Comparison of ENCODE assay signal across 8 mouse cellular contexts in the genomic region with DNA sequence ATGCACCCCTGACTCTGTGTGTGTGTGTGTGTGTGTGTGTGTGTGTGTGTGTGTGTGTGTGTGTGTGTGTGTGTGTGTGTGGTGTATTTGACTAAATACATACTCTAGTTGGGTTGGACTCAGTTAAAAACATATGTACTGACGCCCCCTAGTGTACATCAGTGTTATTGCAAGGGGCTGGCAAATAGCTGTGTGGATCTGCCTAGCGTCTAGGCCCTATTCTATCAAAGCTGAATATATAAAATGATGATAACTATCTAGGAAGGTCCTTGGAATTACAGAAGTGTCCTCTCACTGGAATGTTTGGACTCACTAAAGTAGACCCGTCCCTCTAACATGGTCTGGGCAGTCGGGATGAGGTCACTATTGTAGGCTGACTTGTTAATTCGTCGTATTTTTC. TPM values are rescaled to one million over a fixed set of nuclear protein-coding genes. Genes with fewer than 3 reads are reported as not detected.
DNase-seq lines count a peak whose midpoint lies in the region; ATAC-seq and TF ChIP-seq lines count a peak whose summit lies in the region.

No protein-coding gene starts in this region.

- TF ChIP-seq EP300 in liver, postnatal 0 days (IDR thresholded peaks at IDR 0.05; ENCODE audit: low read depth) = no peak

- H3K27ac ChIP-seq in layer of hippocampus, adult 2 months = no peak overlapping the region
- H3K27ac ChIP-seq in liver, postnatal 0 days (ENCODE audit: low read depth) = no peak overlapping the region

- peak; percentile 61 to 68 for DNase-seq in CD8-positive naive resting alpha-beta T cell, adult 2 months (ENCODE audit: low read depth in 2 of 2, low spot score in 2 of 2)
- peak; percentile 61 for DNase-seq in NIH3T3 (ENCODE audit: low read depth)
- DNase-seq in cerebellum, postnatal 14 days = peak; percentile 75 to 76
- DNase-seq in gastrocnemius, postnatal 25 days = peak; percentile 25
- peak; percentile 66 to 85 for DNase-seq in layer of hippocampus, adult 2 months (ENCODE audit: low spot score in 2 of 2)
- peak; percentile 66 for DNase-seq in liver, postnatal 0 days
- DNase-seq in retina, postnatal 7 days (ENCODE audit: low read depth, low spot score) = peak; percentile 42

- WGBS in liver, postnatal 0 days (ENCODE audit: insufficient replicate concordance) = 51% methylated on average over 6 of the region's 6 CpGs

- peak; percentile 77 for TF ChIP-seq CTCF in layer of hippocampus, adult 2 months (conservative IDR thresholded peaks at IDR 0.05)
- peak; percentile 88 for TF ChIP-seq CTCF in liver, postnatal 0 days (IDR thresholded peaks at IDR 0.05; ENCODE audit: low read depth)

- no peaks in the 10 kb centered on the region for H3K36me3 ChIP-seq in liver, postnatal 0 days (replicated peaks; ENCODE audit: insufficient read depth, low read length)

- no peaks in the 10 kb centered on the region for H3K4me1 ChIP-seq in liver, postnatal 0 days (ENCODE audit: insufficient read depth)

- no peak overlapping the region for H3K4me3 ChIP-seq in layer of hippocampus, adult 2 months
- H3K4me3 ChIP-seq in liver, postnatal 0 days (ENCODE audit: low read depth, low read length) = no peak overlapping the region

- peak; percentile 59; the same call in 1 of the 2 replicates for ATAC-seq in liver, postnatal 0 days
- no peak for ATAC-seq in erythroblast, adult 5-6 weeks (replicated peaks; ENCODE audit: low FRiP score, poor library complexity, severe bottlenecking)

- no peaks in the 10 kb centered on the region for H3K27me3 ChIP-seq in liver, postnatal 0 days (ENCODE audit: insufficient read depth, low read length)

- H3K9ac ChIP-seq in liver, postnatal 0 days (replicated peaks) = no peak overlapping the region

- H3K9me3 ChIP-seq in liver, postnatal 0 days (ENCODE audit: low read length) = no peaks in the 10 kb centered on the region

- H3K4me2 ChIP-seq in liver, postnatal 0 days (ENCODE audit: low read depth, low read length) = no peak overlapping the region

RNA-seq across cellular contexts. Expression of gene Ston2, which starts 1.6 kb away (rescaled TPM):
- 10 to 100 TPM; 37.9 to 46.2 TPM for total RNA-seq in gastrocnemius, postnatal 25 days (2021)
- total RNA-seq in layer of hippocampus, adult 2 months (2021) = 10 to 100 TPM; 33.4 to 34.7 TPM
- polyA plus RNA-seq in liver, postnatal 0 days (2015; fragmentation: Nextera tagmentation; extraction: Ambion mirVana) = 5.5 and 5.6 TPM in 2 replicates
- total RNA-seq in erythroblast, adult 5-6 weeks (2015; ENCODE audit: low replicate concordance) = 0.58 and 1.5 TPM in 2 replicates
- 0.70 and 2.0 TPM in 2 replicates for total RNA-seq in erythroblast, adult 5-6 weeks (2017; ENCODE audit: low replicate concordance)

RNA-seq across cellular contexts. Expression of gene Sel1l, which starts 59.2 kb away (rescaled TPM):
- 10 to 100 TPM; 38.8 to 40.7 TPM for total RNA-seq in gastrocnemius, postnatal 25 days (2021)
- total RNA-seq in layer of hippocampus, adult 2 months (2021) = 100 to 1,000 TPM; 167 to 172 TPM
- 66.8 and 75.7 TPM in 2 replicates for polyA plus RNA-seq in liver, postnatal 0 days (2015; fragmentation: Nextera tagmentation; extraction: Ambion mirVana)
- total RNA-seq in erythroblast, adult 5-6 weeks (2015; ENCODE audit: low replicate concordance) = 19.0 and 27.4 TPM in 2 replicates
- total RNA-seq in erythroblast, adult 5-6 weeks (2017; ENCODE audit: low replicate concordance) = 13.6 and 29.1 TPM in 2 replicates

Comparison
In these comparisons a context has a peak if more than half of its experiments do, and no peak if none do; other contexts are left out.
1. DNase-seq: peak in every context shown above with its lines; median percentile 76 in cerebellum, postnatal 14 days; 76 in layer of hippocampus, adult 2 months; 66 in liver, postnatal 0 days; 64 in CD8-positive naive resting alpha-beta T cell, adult 2 months; 61 in NIH3T3; 42 in retina, postnatal 7 days; 25 in gastrocnemius, postnatal 25 days.
2. RNA of gene Ston2, which starts 1.6 kb away (total RNA-seq): 37.9 to 46.2 TPM in gastrocnemius, postnatal 25 days and 33.4 to 34.7 TPM in layer of hippocampus, adult 2 months; 0.58 to 2.0 TPM in erythroblast, adult 5-6 weeks; every median in the first group is over 10 times any median in the second.
3. RNA of gene Sel1l, which starts 59.2 kb away (total RNA-seq): 167 to 172 TPM in layer of hippocampus, adult 2 months; 38.8 to 40.7 TPM in gastrocnemius, postnatal 25 days and 13.6 to 29.1 TPM in erythroblast, adult 5-6 weeks; every median in the first group is over 4 times any median in the second.